Mouse (Mus musculus): ENCODE measurements around the gene Adamtsl4.

DNA sequence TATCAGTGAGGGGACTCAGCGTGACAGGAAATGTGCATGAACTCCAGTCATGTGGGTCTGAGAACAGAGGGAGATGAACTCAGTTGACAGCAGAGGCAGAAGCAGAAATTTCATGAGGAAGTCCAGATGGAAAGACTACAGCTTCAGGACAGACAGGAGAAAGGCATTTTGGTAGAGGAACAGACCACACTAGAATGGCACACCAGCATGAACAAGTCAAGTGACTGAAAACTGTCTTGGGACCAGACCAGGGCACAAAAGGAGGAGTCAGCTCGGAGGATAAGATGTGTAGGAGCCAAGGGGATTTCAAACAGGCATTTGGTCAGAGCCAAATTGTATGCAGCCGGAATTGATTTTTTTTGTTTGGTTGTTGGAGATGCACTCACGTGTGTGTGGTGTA is 52.1 kb downstream of the Adamtsl4 start:
- TF ChIP-seq POLR2A (IDR thresholded peaks at IDR 0.05; ENCODE audit: insufficient read depth, low read depth, low read length) (no peak), CTCF (IDR thresholded peaks at IDR 0.05) (no peak), EP300 (IDR thresholded peaks at IDR 0.05; ENCODE audit: insufficient read depth, low read depth, low read length) (no peak)
